Mouse (Mus musculus) left cerebral cortex, postnatal 4 days (tissue): ENCODE measurements around the gene Mab21l3. TPM values are rescaled to one million over a fixed set of nuclear protein-coding genes. Genes with fewer than 3 reads are reported as not detected.

Source experiments
- total RNA-seq, 2 experiments: library from RNA; stranded (reverse); gene quantifications; 2 replicates each; pipeline ENCODE4 v1.2.3; 2021

Mab21l3 gene
- total RNA-seq, 2 experiments from 2014 or later = 0.16 to 0.28 TPM

Other genes starting within 250 kb of the Mab21l3 start
- gene Atp1a1, start 244.3 kb downstream of the Mab21l3 start, total RNA-seq = 100 to 1,000 TPM; 205 to 223 TPM
- 10 to 100 TPM; 17.5 to 17.8 TPM for gene Slc22a15, start 75.5 kb upstream of the Mab21l3 start, total RNA-seq
- gene Nhlh2, start 161.1 kb upstream of the Mab21l3 start, total RNA-seq = 1 to 10 TPM; 2.4 to 3.5 TPM
- gene Casq2, start 237.5 kb upstream of the Mab21l3 start, total RNA-seq = under 1 TPM; 0.44 to 0.89 TPM